Mouse (Mus musculus) midbrain, postnatal 0 days (tissue): Measurements from ENCODE around the gene Ugt1a6a. TPM values are rescaled to one million over a fixed set of nuclear protein-coding genes. Genes with fewer than 3 reads are reported as not detected.

ENCODE experiments used
- ATAC-seq: fragments of 200-750 bp; cut with Nextera tagmentation; 2 replicates; pipeline ENCODE4 v1.8.0; 2017; ENCODE audit warnings: moderate number of reproducible peaks, mild to moderate bottlenecking, moderate TSS enrichment, moderate library complexity; ENCODE audit not compliant: low FRiP score
- DNase-seq: peaks from one replicate; pipeline ENCODE4 v3.0.0-alpha.2; 2015; ENCODE audit warnings: low spot score
- H3K27ac ChIP-seq: fragments of 300-500 bp; sonication (generic); 2 replicates; pipeline ENCODE4 v1.5.1; 2014; ENCODE audit warnings: low read depth, mild to moderate bottlenecking, low read length, mixed read lengths
- H3K27me3 ChIP-seq: fragments of 300-500 bp; sonication (generic); 2 replicates; pipeline ENCODE4 v1.6.1; 2014; ENCODE audit warnings: low read length, control low read depth, mixed read lengths; ENCODE audit not compliant: insufficient read depth
- H3K36me3 ChIP-seq: fragments of 300-500 bp; sonication (generic); 2 replicates; pipeline ENCODE4 v1.6.1; 2014; ENCODE audit warnings: low read length, control low read depth, mixed read lengths; ENCODE audit not compliant: insufficient read depth
- H3K4me1 ChIP-seq: fragments of 300-500 bp; sonication (generic); 2 replicates; pipeline ENCODE4 v1.6.1; 2014; ENCODE audit warnings: mild to moderate bottlenecking, control low read depth, antibody characterized with exemption, low read length, mixed read lengths; ENCODE audit not compliant: insufficient read depth
- H3K4me2 ChIP-seq: fragments of 300-500 bp; sonication (generic); 2 replicates; pipeline ENCODE4 v1.6.1; 2014; ENCODE audit warnings: low read depth, mild to moderate bottlenecking, low read length, mixed read lengths; ENCODE audit not compliant: poor library complexity, severe bottlenecking
- H3K4me3 ChIP-seq: fragments of 300-500 bp; sonication (generic); 2 replicates; pipeline ENCODE4 v1.5.1; 2014; ENCODE audit warnings: low read depth, mild to moderate bottlenecking, low read length, moderate library complexity
- H3K9ac ChIP-seq: fragments of 300-500 bp; sonication (generic); replicated peaks from 2 replicates; pipeline ENCODE4 v1.6.1; 2014; ENCODE audit warnings: mild to moderate bottlenecking, low read length, moderate library complexity, mixed read lengths; ENCODE audit not compliant: poor library complexity, severe bottlenecking
- H3K9me3 ChIP-seq: fragments of 300-500 bp; sonication (generic); 2 replicates; pipeline ENCODE4 v1.6.1; 2016; ENCODE audit warnings: low read length, control low read depth
- CTCF ChIP-seq: IDR thresholded peaks from 2 replicates; pipeline ENCODE4 v1.5.1; 2016; ENCODE audit warnings: antibody characterized with exemption, mild to moderate bottlenecking
- WGBS: fragments of 180-500 bp; shearing (Covaris S2); extraction: QIAGEN DNeasy Blood & Tissue Kit; methylation state at CpG from one replicate; pipeline ENCODE4 v1.1.7; 2014; 5-methylcytosine and 5-hydroxymethylcytosine counted together
- polyA plus RNA-seq: library from polyadenylated mRNA; unstranded; fragments of >200 nt; fragmentation: Nextera tagmentation; extraction: Ambion mirVana; gene quantifications from 2 replicates; pipeline ENCODE4 v1.2.1, GENCODE M21; 2015
- total RNA-seq: library from RNA; depleted of rRNA; stranded (reverse); fragments of >200 nt; gene quantifications from 2 replicates; pipeline ENCODE4 v1.2.3, GENCODE M21; 2014

Gene Ugt1a6a
- total and polyA plus RNA-seq, 2 experiments from 2014 or later, result 2.3 to 3.8 TPM

GRCm38 (mm10) chr1:88229566-88229965 is 95.0 kb downstream of the Ugt1a6a start:
- no peak overlapping the region for H3K9ac ChIP-seq
- no peak overlapping the region for H3K4me3 ChIP-seq
- H3K27ac ChIP-seq, result no peak overlapping the region
- DNase-seq, result no peak
- peaks cover 94% of the 10 kb centered on the region for H3K9me3 ChIP-seq
- H3K4me2 ChIP-seq, result no peak overlapping the region
- H3K27me3 ChIP-seq, result no peaks in the 10 kb centered on the region
- H3K36me3 ChIP-seq, result no peaks in the 10 kb centered on the region
- no peak for TF ChIP-seq CTCF
- H3K4me1 ChIP-seq, result no peaks in the 10 kb centered on the region
- ATAC-seq, result no peak
- WGBS, result 75% methylated on average over 3 of the region's 3 CpGs

- H3K4me3 ChIP-seq, result no peak overlapping the region
- H3K9me3 ChIP-seq, result peaks cover 98% of the 10 kb centered on the region
- H3K27me3 ChIP-seq, result no peaks in the 10 kb centered on the region
- no peak overlapping the region for H3K9ac ChIP-seq
- ATAC-seq (no peak), DNase-seq (no peak)
- no peak overlapping the region for H3K27ac ChIP-seq
- no peak overlapping the region for H3K4me2 ChIP-seq
- H3K4me1 ChIP-seq, result no peaks in the 10 kb centered on the region
- no peak for TF ChIP-seq CTCF
- WGBS, result 86% methylated on average over 5 of the region's 5 CpGs
- H3K36me3 ChIP-seq, result no peaks in the 10 kb centered on the region
Observed at GRCm38 (mm10) chr1:88229986-88230385, 95.4 kb downstream of the Ugt1a6a start.

GRCm38 (mm10) chr1:88230421-88230820 is 95.8 kb downstream of the Ugt1a6a start:
- no peaks in the 10 kb centered on the region for H3K4me1 ChIP-seq
- DNase-seq (no peak), ATAC-seq (no peak)
- no peaks in the 10 kb centered on the region for H3K36me3 ChIP-seq
- no peak overlapping the region for H3K27ac ChIP-seq
- no peaks in the 10 kb centered on the region for H3K27me3 ChIP-seq
- TF ChIP-seq CTCF, result no peak
- 73% methylated on average over 7 of the region's 7 CpGs for WGBS
- H3K9me3 ChIP-seq, result peaks cover 100% of the 10 kb centered on the region
- no peak overlapping the region for H3K4me3 ChIP-seq
- no peak overlapping the region for H3K4me2 ChIP-seq
- no peak overlapping the region for H3K9ac ChIP-seq

- Histone ChIP-seq H3K36me3 (no peaks in the 10 kb centered on the region), H3K4me3 (no peak overlapping the region), H3K4me1 (no peaks in the 10 kb centered on the region), H3K27ac (no peak overlapping the region), H3K9ac (no peak overlapping the region), H3K9me3 (peaks cover 100% of the 10 kb centered on the region), H3K4me2 (no peak overlapping the region), H3K27me3 (no peaks in the 10 kb centered on the region)
- ATAC-seq, result no peak
- no peak for DNase-seq
- TF ChIP-seq CTCF, result no peak
- WGBS, result 72% methylated on average over 6 of the region's 6 CpGs
Observed at GRCm38 (mm10) chr1:88230981-88231802, 96.6 kb downstream of the Ugt1a6a start.

GRCm38 (mm10) chr1:88231803-88232499 is 97.3 kb downstream of the Ugt1a6a start:
- no peak overlapping the region for H3K4me3 ChIP-seq
- WGBS, result 68% methylated on average over 7 of the region's 7 CpGs
- no peak overlapping the region for H3K27ac ChIP-seq
- DNase-seq (no peak), ATAC-seq (no peak)
- no peak for TF ChIP-seq CTCF
- H3K36me3 ChIP-seq, result no peaks in the 10 kb centered on the region
- H3K9ac ChIP-seq, result no peak overlapping the region
- peaks cover 98% of the 10 kb centered on the region for H3K9me3 ChIP-seq
- no peaks in the 10 kb centered on the region for H3K4me1 ChIP-seq
- H3K27me3 ChIP-seq, result no peaks in the 10 kb centered on the region
- H3K4me2 ChIP-seq, result no peak overlapping the region

GRCm38 (mm10) chr1:88232664-88233380 is 98.2 kb downstream of the Ugt1a6a start:
- no peak for DNase-seq
- Histone ChIP-seq H3K4me1 (no peaks in the 10 kb centered on the region), H3K4me3 (no peak overlapping the region), H3K27ac (no peak overlapping the region), H3K9ac (no peak overlapping the region), H3K9me3 (peaks cover 98% of the 10 kb centered on the region), H3K36me3 (no peaks in the 10 kb centered on the region), H3K27me3 (no peaks in the 10 kb centered on the region), H3K4me2 (no peak overlapping the region)
- no peak for ATAC-seq
- 58% methylated on average over 3 of the region's 3 CpGs for WGBS
- no peak for TF ChIP-seq CTCF
